Mouse (Mus musculus) left cerebral cortex, adult 9 months (tissue): Measurements from ENCODE around the gene Irf8.

Experiments used
- DNase-seq, 2 experiments: peaks; one replicate each; pipeline ENCODE4 v3.0.0; 2022; ENCODE audit warnings: low spot score in 2 of 2

The Irf8 gene

GRCm38 (mm10) chr8:120735770-120736481, at the start of gene Irf8:
TSS of gene Irf8 (plus strand) at chr8:120736358.
- DNase-seq, result peak; percentile 35 to 78

- DNase-seq, result no peak
Observed at GRCm38 (mm10) chr8:120686576-120686975, 49.6 kb upstream of the Irf8 start.

- DNase-seq, result no peak
Observed at GRCm38 (mm10) chr8:120687786-120688185, 48.4 kb upstream of the Irf8 start.

- no peak for DNase-seq
Observed at GRCm38 (mm10) chr8:120688511-120688910, 47.6 kb upstream of the Irf8 start.

- no peak for DNase-seq
Observed at GRCm38 (mm10) chr8:120692934-120693333, 43.2 kb upstream of the Irf8 start.

- DNase-seq, result no peak
Observed at GRCm38 (mm10) chr8:120693861-120694493, 42.2 kb upstream of the Irf8 start.

GRCm38 (mm10) chr8:120696401-120697153, 39.6 kb upstream of the Irf8 start:
- no peak for DNase-seq

GRCm38 (mm10) chr8:120697154-120697978, 38.8 kb upstream of the Irf8 start:
- no peak for DNase-seq

- DNase-seq, result no peak
Observed at GRCm38 (mm10) chr8:120697979-120698272, 38.2 kb upstream of the Irf8 start.

GRCm38 (mm10) chr8:120698426-120698825, 37.7 kb upstream of the Irf8 start:
- no peak for DNase-seq

GRCm38 (mm10) chr8:120699079-120699478, 37.1 kb upstream of the Irf8 start:
- no peak for DNase-seq

GRCm38 (mm10) chr8:120699565-120699964, 36.6 kb upstream of the Irf8 start:
- DNase-seq, result no peak

GRCm38 (mm10) chr8:120700053-120700452, 36.1 kb upstream of the Irf8 start:
- no peak for DNase-seq

GRCm38 (mm10) chr8:120701758-120702465, 34.2 kb upstream of the Irf8 start:
- DNase-seq, result peak in 1 of 2 experiments; percentile 57

GRCm38 (mm10) chr8:120704203-120704602, 32.0 kb upstream of the Irf8 start:
- DNase-seq, result no peak

- DNase-seq, result no peak
Observed at GRCm38 (mm10) chr8:120705163-120705562, 31.0 kb upstream of the Irf8 start.

- DNase-seq, result no peak
Observed at GRCm38 (mm10) chr8:120706193-120706592, 30.0 kb upstream of the Irf8 start.

- no peak for DNase-seq
Observed at GRCm38 (mm10) chr8:120709176-120709575, 27.0 kb upstream of the Irf8 start.

GRCm38 (mm10) chr8:120715200-120715599, 21.0 kb upstream of the Irf8 start:
- no peak for DNase-seq

GRCm38 (mm10) chr8:120715996-120716680, 20.0 kb upstream of the Irf8 start:
- DNase-seq, result no peak
